Mouse (Mus musculus): ENCODE data around the gene Etv6. TPM values are rescaled to one million over a fixed set of nuclear protein-coding genes. Genes with fewer than 3 reads are reported as not detected.

Etv6 gene
- polyA plus RNA-seq, 1 experiment from 2014 or later = 4.5 TPM

DNA sequence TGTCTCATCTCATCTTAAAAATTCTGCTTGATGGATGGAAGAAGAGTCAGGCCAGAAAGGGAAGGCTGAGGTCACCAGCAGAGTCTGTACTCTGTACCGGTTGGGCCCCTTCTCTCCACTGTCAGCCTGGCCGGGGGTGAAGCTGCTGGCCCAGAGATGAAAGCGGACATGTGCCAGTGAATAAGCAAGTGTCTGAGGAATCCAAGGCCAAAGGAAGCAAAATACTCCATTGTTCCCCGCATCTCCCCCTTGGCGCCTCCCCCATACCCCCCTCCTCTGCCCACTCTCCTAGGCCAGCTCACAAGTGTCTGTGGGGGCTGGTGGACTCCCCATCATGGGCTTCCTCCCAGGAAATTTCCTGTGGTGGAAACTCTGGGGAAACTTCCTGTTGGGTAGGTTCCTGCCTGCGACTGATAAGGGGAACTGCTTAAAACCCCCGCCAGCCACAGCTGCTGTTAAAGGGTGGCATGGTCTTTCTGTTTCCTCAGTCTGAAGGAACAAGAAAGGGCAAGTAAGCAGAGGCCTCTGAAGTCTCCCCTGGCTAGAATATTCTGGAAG, 154.2 kb downstream of the Etv6 start:
- H3K4me2 ChIP-seq = no peak overlapping the region
- WGBS = 37% methylated on average over 7 of the region's 7 CpGs

DNA sequence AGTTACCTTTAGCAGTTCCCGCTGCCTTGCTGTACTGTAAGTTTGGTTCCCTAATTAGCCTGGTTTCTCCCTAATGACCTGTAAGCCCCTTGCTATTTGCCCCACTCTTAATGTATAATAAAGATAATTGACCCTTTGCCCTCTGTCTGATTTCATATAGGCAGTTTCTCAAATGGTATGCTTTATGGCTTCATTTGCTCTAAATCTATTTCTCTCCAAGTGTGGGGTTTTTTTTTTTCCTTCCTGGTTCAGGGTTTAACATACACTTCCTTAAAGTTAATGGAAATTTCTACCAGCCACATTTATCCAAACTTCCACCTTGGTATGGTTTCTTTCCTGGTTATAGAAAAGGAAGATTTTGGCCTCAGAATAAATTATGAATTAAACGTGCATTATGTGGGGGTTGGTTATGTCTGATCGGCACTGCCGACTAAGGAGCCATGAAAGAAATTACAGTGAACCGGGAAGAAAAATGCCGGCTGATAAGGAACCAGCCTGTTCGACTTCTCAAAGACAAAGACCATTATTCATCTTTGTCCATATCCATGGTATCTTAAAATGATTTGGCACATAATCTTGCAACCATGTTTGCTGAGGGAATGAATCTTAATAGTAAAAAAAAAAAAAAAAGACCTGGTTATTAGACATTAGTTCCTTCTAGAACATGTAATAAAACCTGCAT, 155.2 kb downstream of the Etv6 start:
- H3K27ac ChIP-seq = no peak overlapping the region
- no peak overlapping the region for H3K4me3 ChIP-seq
- ATAC-seq (replicated peaks) = no peak
- 50% methylated on average over 7 of the region's 7 CpGs for WGBS
- H3K9me3 ChIP-seq = no peaks in the 10 kb centered on the region
- no peaks in the 10 kb centered on the region for H3K27me3 ChIP-seq (replicated peaks)
- no peaks in the 10 kb centered on the region for H3K36me3 ChIP-seq (replicated peaks)
- H3K9ac ChIP-seq = no peak overlapping the region
- H3K4me1 ChIP-seq = peaks cover 20% of the 10 kb centered on the region
- H3K4me2 ChIP-seq = no peak overlapping the region

More for the DNA sequence above, 154.2 kb downstream of the Etv6 start:
- peak; percentile 59 for ATAC-seq (replicated peaks)
- H3K36me3 ChIP-seq (replicated peaks) = no peaks in the 10 kb centered on the region
- H3K9ac ChIP-seq = no peak overlapping the region
- H3K4me3 ChIP-seq = no peak overlapping the region
- H3K4me1 ChIP-seq = peaks cover 20% of the 10 kb centered on the region
- 0 out of 2 replicates have a peak overlapping the region, but pooled peaks have one; percentile 14 for H3K27ac ChIP-seq
- H3K27me3 ChIP-seq (replicated peaks) = no peaks in the 10 kb centered on the region
- no peaks in the 10 kb centered on the region for H3K9me3 ChIP-seq

DNA sequence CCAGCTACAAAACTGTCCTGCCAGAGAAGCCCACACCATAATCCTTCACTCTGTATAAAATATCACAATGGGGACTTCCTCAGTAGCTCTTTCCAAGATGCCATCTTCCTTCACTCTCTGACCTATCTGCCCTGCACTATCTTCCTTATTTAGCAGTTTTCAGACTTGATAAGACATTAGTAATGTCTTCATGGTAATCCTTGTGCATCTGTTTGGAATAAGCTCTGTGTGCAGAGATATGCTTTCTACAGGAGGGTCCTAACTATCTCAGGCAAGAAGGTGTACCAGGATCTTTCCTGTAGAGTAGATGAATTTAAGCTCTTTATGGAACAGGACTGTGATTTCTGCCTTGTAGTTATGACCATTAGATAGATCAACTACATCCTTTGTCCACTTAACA, 157.2 kb downstream of the Etv6 start:
- Histone ChIP-seq H3K9me3 (no peaks in the 10 kb centered on the region), H3K27ac (no peak overlapping the region), H3K36me3 (replicated peaks) (no peaks in the 10 kb centered on the region), H3K27me3 (replicated peaks) (no peaks in the 10 kb centered on the region), H3K9ac (no peak overlapping the region), H3K4me3 (no peak overlapping the region), H3K4me1 (peaks cover 20% of the 10 kb centered on the region), H3K4me2 (no peak overlapping the region)
- ATAC-seq (replicated peaks) = no peak

DNA sequence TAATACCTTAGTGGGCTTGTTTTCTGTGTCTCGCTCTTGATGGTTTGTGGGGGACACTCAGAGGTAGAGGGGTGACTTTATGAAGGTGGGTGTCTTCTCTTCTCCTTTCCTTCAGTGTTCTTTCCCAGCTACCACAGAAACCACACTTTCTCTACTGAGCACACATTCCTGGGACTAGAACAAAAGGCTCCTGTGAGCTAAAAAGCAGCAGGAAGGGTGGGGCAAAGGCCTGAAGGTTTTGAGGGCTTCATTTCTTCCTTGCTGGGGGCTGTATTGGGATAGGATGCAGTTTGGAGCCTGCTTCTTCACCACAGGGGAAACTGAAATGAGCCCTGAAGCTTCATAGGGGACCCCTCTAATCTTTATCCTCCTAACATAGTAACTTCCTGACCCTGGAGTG, 164.4 kb downstream of the Etv6 start:
- Histone ChIP-seq H3K4me3 (no peak overlapping the region), H3K36me3 (replicated peaks) (no peaks in the 10 kb centered on the region), H3K27ac (no peak overlapping the region), H3K4me1 (no peaks in the 10 kb centered on the region), H3K27me3 (replicated peaks) (no peaks in the 10 kb centered on the region), H3K9ac (no peak overlapping the region), H3K4me2 (no peak overlapping the region), H3K9me3 (no peaks in the 10 kb centered on the region)
- no peak for ATAC-seq (replicated peaks)
- WGBS = 98% methylated on average over 1 of the region's 1 CpGs

DNA sequence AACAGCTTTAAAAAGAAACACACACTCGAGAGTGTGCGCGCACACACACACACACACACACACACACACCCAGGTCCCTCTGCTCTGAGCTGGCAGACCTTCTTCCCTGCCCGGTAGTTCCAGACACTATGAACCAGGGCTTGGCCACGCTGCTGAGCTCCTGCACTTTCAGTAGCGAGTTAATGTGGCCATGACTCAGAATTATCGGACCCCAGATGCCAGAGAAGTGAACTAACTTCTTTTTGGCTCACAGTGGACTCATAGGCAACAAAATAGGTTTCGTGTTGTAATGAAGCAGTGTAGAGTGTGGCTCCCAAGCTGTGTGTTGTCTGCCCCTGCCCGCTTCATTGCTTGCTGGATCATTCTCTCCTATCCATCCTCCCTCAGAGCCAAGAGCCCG, 165.1 kb downstream of the Etv6 start:
- ATAC-seq (replicated peaks) = no peak
- WGBS = 80% methylated on average over 10 of the region's 10 CpGs
- H3K9ac ChIP-seq = no peak overlapping the region
- H3K27me3 ChIP-seq (replicated peaks) = no peaks in the 10 kb centered on the region
- 0 out of 2 replicates have a peak overlapping the region, but pooled peaks have one; percentile 22 for H3K27ac ChIP-seq
- H3K4me2 ChIP-seq = no peak overlapping the region
- no peaks in the 10 kb centered on the region for H3K9me3 ChIP-seq
- no peak overlapping the region for H3K4me3 ChIP-seq
- no peaks in the 10 kb centered on the region for H3K4me1 ChIP-seq
- H3K36me3 ChIP-seq (replicated peaks) = no peaks in the 10 kb centered on the region

DNA sequence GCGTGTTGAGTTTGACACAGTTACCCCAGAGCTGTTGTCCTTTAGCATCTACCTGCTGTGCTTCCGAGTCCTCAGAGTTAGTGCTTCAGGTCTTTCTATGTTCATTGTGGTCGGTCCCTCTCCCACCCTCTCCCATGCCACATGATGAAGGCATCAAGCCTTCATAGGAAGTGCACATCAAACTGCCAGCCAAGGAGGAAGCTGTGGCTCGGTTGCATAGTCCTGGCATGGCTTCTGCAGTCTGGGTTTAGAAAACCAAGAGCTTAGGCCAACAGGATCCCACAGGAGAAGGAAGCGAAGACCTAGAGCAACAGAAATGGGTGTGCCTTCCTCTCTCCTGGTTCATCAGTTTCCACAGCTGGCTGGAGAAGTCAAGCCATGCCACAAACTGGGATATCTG, 166.7 kb downstream of the Etv6 start:
- ATAC-seq (replicated peaks) = no peak

DNA sequence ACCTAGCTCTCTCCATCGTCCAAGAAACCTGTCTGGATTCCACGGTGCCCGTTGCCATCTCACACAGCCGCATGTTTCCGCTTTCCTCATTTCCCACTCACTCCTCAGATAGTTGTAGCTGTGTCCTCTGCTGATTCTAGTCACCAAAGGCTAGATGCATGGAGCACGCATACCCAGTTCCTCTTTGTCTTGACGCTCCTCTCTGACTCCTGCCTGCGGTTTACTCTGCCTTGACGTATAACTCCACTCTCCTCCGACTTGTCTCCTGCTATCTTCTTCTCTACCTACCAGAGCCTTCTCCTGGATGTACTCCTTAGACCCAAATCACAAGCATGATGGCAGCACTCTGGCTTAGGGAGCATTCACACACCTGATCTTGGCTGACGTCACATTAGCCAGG, 169.7 kb downstream of the Etv6 start:
- 96% methylated on average over 11 of the region's 11 CpGs for WGBS
- ATAC-seq (replicated peaks) = no peak
- no peaks in the 10 kb centered on the region for H3K36me3 ChIP-seq (replicated peaks)
- no peak overlapping the region for H3K27ac ChIP-seq
- H3K4me2 ChIP-seq = no peak overlapping the region
- H3K4me3 ChIP-seq = no peak overlapping the region
- no peaks in the 10 kb centered on the region for H3K9me3 ChIP-seq
- H3K9ac ChIP-seq = no peak overlapping the region
- H3K27me3 ChIP-seq (replicated peaks) = no peaks in the 10 kb centered on the region
- H3K4me1 ChIP-seq = peaks cover 21% of the 10 kb centered on the region

More for the DNA sequence above, 166.7 kb downstream of the Etv6 start:
- H3K9me3 ChIP-seq = no peaks in the 10 kb centered on the region
- no peaks in the 10 kb centered on the region for H3K36me3 ChIP-seq (replicated peaks)
- no peak overlapping the region for H3K9ac ChIP-seq
- H3K4me1 ChIP-seq = peaks cover 1% of the 10 kb centered on the region; the same call in 1 of the 2 replicates
- H3K27ac ChIP-seq = no peak overlapping the region
- H3K27me3 ChIP-seq (replicated peaks) = no peaks in the 10 kb centered on the region
- no peak overlapping the region for H3K4me2 ChIP-seq
- WGBS = 91% methylated on average over 5 of the region's 5 CpGs
- no peak overlapping the region for H3K4me3 ChIP-seq

DNA sequence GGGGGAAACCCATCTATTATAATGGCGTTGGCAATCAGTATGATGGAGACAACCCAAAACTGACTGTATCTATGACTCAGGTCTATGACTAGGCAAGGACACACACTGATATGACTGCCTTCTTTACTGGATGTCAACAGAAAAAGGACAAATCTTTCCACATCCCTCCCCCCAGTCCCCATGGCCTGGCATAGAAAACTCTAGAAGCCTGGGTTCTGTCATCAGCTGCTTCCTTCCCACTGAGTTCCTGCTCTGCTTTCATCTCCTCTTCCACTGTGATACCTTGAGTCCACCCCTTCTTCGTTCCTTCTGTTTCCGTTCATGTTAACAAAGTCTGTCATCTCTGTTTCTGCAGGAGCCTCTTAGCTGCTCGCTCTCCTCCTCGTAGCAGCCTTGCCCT, 170.2 kb downstream of the Etv6 start:
- Histone ChIP-seq H3K4me1 (peaks cover 21% of the 10 kb centered on the region), H3K27ac (no peak overlapping the region), H3K9me3 (no peaks in the 10 kb centered on the region), H3K4me2 (no peak overlapping the region), H3K9ac (no peak overlapping the region), H3K27me3 (replicated peaks) (no peaks in the 10 kb centered on the region), H3K4me3 (no peak overlapping the region), H3K36me3 (replicated peaks) (no peaks in the 10 kb centered on the region)
- ATAC-seq (replicated peaks) = no peak
- WGBS = 88% methylated on average over 5 of the region's 5 CpGs

DNA sequence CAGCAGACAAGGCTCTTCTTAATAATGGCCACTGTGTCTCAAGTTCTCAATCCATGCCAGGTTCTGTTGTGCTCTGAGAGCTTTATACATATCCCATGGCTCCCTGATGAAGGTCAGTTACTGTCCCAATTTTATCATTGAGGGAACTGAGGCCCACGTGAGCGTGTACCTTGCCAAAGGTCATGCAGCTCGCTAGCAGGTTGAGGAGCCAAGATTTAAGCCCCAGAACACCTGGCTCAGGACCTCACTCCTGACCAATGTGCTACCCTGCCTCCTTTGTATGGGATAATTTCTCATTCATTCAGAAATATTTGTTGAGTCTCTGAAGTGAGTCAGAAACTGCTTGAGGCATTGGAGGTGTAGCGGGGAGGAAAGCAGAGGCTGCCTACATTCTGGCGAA, 170.8 kb downstream of the Etv6 start:
- Histone ChIP-seq H3K4me1 (peaks cover 21% of the 10 kb centered on the region), H3K9me3 (no peaks in the 10 kb centered on the region), H3K27ac (no peak overlapping the region), H3K36me3 (replicated peaks) (no peaks in the 10 kb centered on the region), H3K9ac (no peak overlapping the region), H3K27me3 (replicated peaks) (no peaks in the 10 kb centered on the region), H3K4me3 (no peak overlapping the region), H3K4me2 (no peak overlapping the region)
- 92% methylated on average over 5 of the region's 5 CpGs for WGBS
- ATAC-seq (replicated peaks) = no peak

DNA sequence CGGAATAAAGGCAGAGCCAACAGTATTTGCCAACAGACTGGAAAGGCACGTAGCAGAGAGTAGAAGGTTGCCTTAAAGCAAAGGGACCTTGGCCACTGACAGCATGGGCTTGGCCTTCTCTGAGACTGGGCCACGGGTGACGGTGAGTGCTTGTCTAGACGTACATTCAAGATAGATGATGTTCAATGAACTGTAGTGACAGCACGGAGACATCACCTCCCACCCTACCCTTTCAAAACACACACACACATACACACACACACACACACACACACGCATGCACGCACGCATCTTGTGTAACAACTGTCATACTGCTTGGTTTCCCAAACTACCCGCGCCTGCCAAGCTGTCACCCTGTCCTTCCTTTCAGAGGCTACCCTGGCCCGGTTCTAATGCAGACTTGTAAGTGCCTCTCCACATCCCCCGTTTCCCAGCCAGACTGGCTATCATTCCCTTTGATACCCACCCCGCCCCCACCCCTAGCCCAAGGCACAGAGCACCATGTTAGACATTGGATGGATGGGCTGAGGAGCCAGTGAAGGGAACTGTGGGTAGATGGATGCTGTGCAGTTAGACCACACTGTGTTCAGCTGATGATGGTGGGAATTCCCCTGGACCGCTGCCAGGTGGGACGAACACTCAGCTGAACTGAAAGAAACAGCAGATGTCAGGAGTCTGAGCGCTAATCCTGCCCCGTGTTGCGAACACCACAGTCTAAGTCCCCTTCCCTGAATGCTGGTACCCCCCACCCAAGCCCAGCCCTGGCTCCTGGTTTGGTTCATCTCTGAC, 172.1 kb downstream of the Etv6 start:
- peak; percentile 85 for ATAC-seq (replicated peaks)
- Histone ChIP-seq H3K4me3 (no peak overlapping the region), H3K27ac (peak overlapping the region; percentile 58), H3K9me3 (no peaks in the 10 kb centered on the region), H3K9ac (no peak overlapping the region), H3K4me1 (peaks cover 21% of the 10 kb centered on the region), H3K36me3 (replicated peaks) (no peaks in the 10 kb centered on the region), H3K27me3 (replicated peaks) (no peaks in the 10 kb centered on the region), H3K4me2 (peak overlapping the region; percentile 22)
- 61% methylated on average over 19 of the region's 19 CpGs for WGBS

DNA sequence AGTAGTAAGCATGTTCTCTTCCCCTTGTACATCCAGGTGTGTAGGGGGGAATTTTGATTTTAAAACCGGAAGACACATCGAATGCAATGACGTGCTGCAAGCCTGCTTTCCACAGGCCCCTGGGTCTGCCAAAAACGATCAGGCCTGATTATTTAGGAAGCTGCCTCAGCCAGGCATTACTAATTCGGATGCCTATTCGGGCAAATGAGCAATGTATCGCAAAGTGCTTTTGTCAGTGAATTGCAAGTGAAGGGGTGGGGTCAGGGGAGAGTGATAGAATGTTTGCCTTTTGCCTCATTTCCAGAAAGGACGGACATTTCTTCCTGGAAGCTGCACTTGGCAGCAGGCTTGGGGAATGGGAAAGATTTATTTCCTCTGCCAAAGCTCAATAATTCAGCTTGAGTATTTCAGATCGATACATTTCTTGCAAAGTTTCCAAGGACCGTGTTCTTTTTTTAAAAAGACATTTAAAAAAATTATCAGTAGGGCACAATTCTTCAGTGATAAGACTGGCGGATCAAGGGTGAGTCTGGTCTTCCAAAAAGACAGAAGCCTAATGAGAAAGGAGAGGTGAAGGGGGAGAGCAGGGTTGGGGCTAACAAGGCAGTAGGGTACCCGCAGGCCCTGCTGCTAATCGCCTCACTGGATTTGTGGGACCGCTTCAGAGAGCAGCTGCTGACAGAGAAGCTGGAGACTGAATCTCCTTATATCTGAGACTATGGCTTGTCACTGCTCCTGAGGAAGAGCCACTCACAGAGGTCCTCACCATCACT, 172.9 kb downstream of the Etv6 start:
- Histone ChIP-seq H3K4me1 (peaks cover 21% of the 10 kb centered on the region), H3K4me3 (no peak overlapping the region), H3K36me3 (replicated peaks) (no peaks in the 10 kb centered on the region), H3K4me2 (peak overlapping the region; percentile 22), H3K27me3 (replicated peaks) (no peaks in the 10 kb centered on the region), H3K9ac (no peak overlapping the region), H3K9me3 (no peaks in the 10 kb centered on the region), H3K27ac (peak overlapping the region; percentile 58)
- whole genome bisulfite sequencing = 42% methylated on average over 14 of the region's 14 CpGs
- ATAC-seq (replicated peaks) = peak; percentile 57
